Mouse (Mus musculus) liver, embryonic 16.5 days (tissue): Measurements from ENCODE around the gene Bsg. TPM values are rescaled to one million over a fixed set of nuclear protein-coding genes. Genes with fewer than 3 reads are reported as not detected.
"Not testable (repeated sequence)": the region's sequence is repeated elsewhere in the genome, so short reads cannot be mapped to it uniquely, and the experiment has no call there.

Experiments
- ATAC-seq: fragments of 200-750 bp; cut with Nextera tagmentation; 2 replicates; pipeline ENCODE4 v1.8.0; 2017; ENCODE audit warnings: low read depth, mild to moderate bottlenecking, moderate number of reproducible peaks, moderate library complexity
- H3K27ac ChIP-seq: fragments of 300-500 bp; sonication (generic); 2 replicates; pipeline ENCODE4 v1.5.1; 2014; ENCODE audit warnings: mild to moderate bottlenecking, low read length
- H3K27me3 ChIP-seq: fragments of 300-500 bp; sonication (generic); 2 replicates; pipeline ENCODE4 v1.6.1; 2014; ENCODE audit warnings: low read depth, low read length, mixed read lengths; ENCODE audit not compliant: control insufficient read depth, insufficient read depth
- H3K36me3 ChIP-seq: fragments of 300-500 bp; sonication (generic); 2 replicates; pipeline ENCODE4 v1.6.1; 2014; ENCODE audit warnings: mild to moderate bottlenecking; ENCODE audit not compliant: control insufficient read depth, insufficient read depth
- H3K4me1 ChIP-seq: fragments of 300-500 bp; sonication (generic); 2 replicates; pipeline ENCODE4 v1.6.1; 2014; ENCODE audit warnings: low read depth, low read length, mixed read lengths; ENCODE audit not compliant: control insufficient read depth
- H3K4me2 ChIP-seq: fragments of 300-500 bp; sonication (generic); 2 replicates; pipeline ENCODE4 v1.6.1; 2014; ENCODE audit warnings: low read depth, low read length, mixed read lengths
- H3K4me3 ChIP-seq: fragments of 300-500 bp; sonication (generic); 2 replicates; pipeline ENCODE4 v1.5.1; 2014; ENCODE audit warnings: low read depth, mild to moderate bottlenecking, low read length
- H3K9ac ChIP-seq: fragments of 300-500 bp; sonication (generic); 2 replicates; pipeline ENCODE4 v1.6.1; 2014; ENCODE audit warnings: low read depth, low read length
- H3K9me3 ChIP-seq: fragments of 300-500 bp; sonication (generic); replicated peaks from 2 replicates; pipeline ENCODE4 v1.6.1; 2016; ENCODE audit warnings: low read length; ENCODE audit not compliant: control insufficient read depth
- WGBS: fragments of 180-500 bp; shearing (Covaris S2); extraction: QIAGEN DNeasy Blood & Tissue Kit; methylation state at CpG from one replicate; pipeline ENCODE4 v1.1.7; 2014; ENCODE audit not compliant: insufficient replicate concordance; 5-methylcytosine and 5-hydroxymethylcytosine counted together
- polyA plus RNA-seq: library from polyadenylated mRNA; unstranded; fragments of >200 nt; fragmentation: Nextera tagmentation; extraction: Ambion mirVana; gene quantifications from 2 replicates; pipeline ENCODE4 v1.2.1, GENCODE M21; 2015

The Bsg gene
- polyA plus RNA-seq, 1 experiment from 2014 or later: 947 TPM

GRCm38 (mm10) chr10:79696129-79696651, 8.1 kb upstream of the Bsg start:
- no peak for ATAC-seq
- Histone ChIP-seq H3K9me3 (no peaks in the 10 kb centered on the region), H3K4me3 (no peak overlapping the region), H3K4me1 (peaks cover 8% of the 10 kb centered on the region), H3K4me2 (no peak overlapping the region), H3K27ac (no peak overlapping the region), H3K27me3 (no peaks in the 10 kb centered on the region), H3K36me3 (no peaks in the 10 kb centered on the region), H3K9ac (no peak overlapping the region)
- WGBS: 57% methylated on average over 9 of the region's 9 CpGs

GRCm38 (mm10) chr10:79697916-79698315, 6.4 kb upstream of the Bsg start:
- 37% methylated on average over 6 of the region's 6 CpGs for WGBS
- Histone ChIP-seq H3K9ac (no peak overlapping the region), H3K4me2 (no peak overlapping the region), H3K27me3 (no peaks in the 10 kb centered on the region), H3K4me3 (no peak overlapping the region), H3K36me3 (no peaks in the 10 kb centered on the region), H3K4me1 (peaks cover 10% of the 10 kb centered on the region), H3K27ac (no peak overlapping the region), H3K9me3 (no peaks in the 10 kb centered on the region)
- ATAC-seq: no peak

- no peak overlapping the region for H3K4me2 ChIP-seq
- no peak for ATAC-seq
- no peaks in the 10 kb centered on the region for H3K36me3 ChIP-seq
- 76% methylated on average over 6 of the region's 6 CpGs for WGBS
- H3K4me3 ChIP-seq: no peak overlapping the region
- H3K4me1 ChIP-seq: peaks cover 10% of the 10 kb centered on the region
- H3K9ac ChIP-seq: no peak overlapping the region
- H3K27ac ChIP-seq: no peak overlapping the region
- no peaks in the 10 kb centered on the region for H3K9me3 ChIP-seq
- no peaks in the 10 kb centered on the region for H3K27me3 ChIP-seq
Observed at GRCm38 (mm10) chr10:79698459-79698858, 5.8 kb upstream of the Bsg start.

- 41% methylated on average over 7 of the region's 7 CpGs for WGBS
Observed at GRCm38 (mm10) chr10:79700676-79701075, 3.6 kb upstream of the Bsg start.

GRCm38 (mm10) chr10:79701443-79702129, 2.7 kb upstream of the Bsg start:
- no peaks in the 10 kb centered on the region for H3K9me3 ChIP-seq
- H3K36me3 ChIP-seq: no peaks in the 10 kb centered on the region; the same call in 1 of the 2 replicates
- H3K9ac ChIP-seq: no peak overlapping the region
- peak overlapping the region; percentile 64 for H3K27ac ChIP-seq
- 60% methylated on average over 10 of the region's 10 CpGs for WGBS
- H3K4me1 ChIP-seq: peaks cover 17% of the 10 kb centered on the region
- H3K4me2 ChIP-seq: no peak overlapping the region
- H3K4me3 ChIP-seq: no peak overlapping the region
- peak; percentile 1; the same call in 1 of the 2 replicates for ATAC-seq
- no peaks in the 10 kb centered on the region for H3K27me3 ChIP-seq

More at GRCm38 (mm10) chr10:79700676-79701075, 3.6 kb upstream of the Bsg start:
- H3K4me3 ChIP-seq: no peak overlapping the region
- peak overlapping the region; percentile 64; the same call in 1 of the 2 replicates for H3K27ac ChIP-seq
- H3K9me3 ChIP-seq: no peaks in the 10 kb centered on the region
- H3K36me3 ChIP-seq: no peaks in the 10 kb centered on the region
- H3K4me2 ChIP-seq: no peak overlapping the region
- no peak for ATAC-seq
- no peak overlapping the region for H3K9ac ChIP-seq
- H3K27me3 ChIP-seq: no peaks in the 10 kb centered on the region
- H3K4me1 ChIP-seq: peaks cover 11% of the 10 kb centered on the region

GRCm38 (mm10) chr10:79702970-79703369, 1.3 kb upstream of the Bsg start:
- peaks cover 31% of the 10 kb centered on the region for H3K4me1 ChIP-seq
- not testable (repeated sequence) for ATAC-seq, H3K27me3 ChIP-seq, H3K9ac ChIP-seq, H3K9me3 ChIP-seq, H3K36me3 ChIP-seq, H3K27ac ChIP-seq, H3K4me3 ChIP-seq, H3K4me2 ChIP-seq
- WGBS: 67% methylated on average over 2 of the region's 4 CpGs

GRCm38 (mm10) chr10:79703541-79703940, 750 bp upstream of the Bsg start:
- peak overlapping the region; percentile 69 for H3K27ac ChIP-seq

GRCm38 (mm10) chr10:79704970-79705360, 674 bp downstream of the Bsg start:
- Histone ChIP-seq H3K27ac (peak overlapping the region; percentile 96), H3K4me1 (peaks cover 51% of the 10 kb centered on the region), H3K27me3 (no peaks in the 10 kb centered on the region), H3K4me2 (peak overlapping the region; percentile 92), H3K9ac (peak overlapping the region; percentile 89), H3K9me3 (no peaks in the 10 kb centered on the region), H3K4me3 (peak overlapping the region; percentile 76), H3K36me3 (peaks cover 30% of the 10 kb centered on the region)
- WGBS: 2% methylated on average over 10 of the region's 10 CpGs
- no peak for ATAC-seq

More at GRCm38 (mm10) chr10:79703541-79703940, 750 bp upstream of the Bsg start:
- Histone ChIP-seq H3K4me2 (peak overlapping the region; percentile 71), H3K36me3 (peaks cover 15% of the 10 kb centered on the region), H3K4me3 (peak overlapping the region; percentile 76; the same call in 1 of the 2 replicates), H3K4me1 (peaks cover 37% of the 10 kb centered on the region), H3K27me3 (no peaks in the 10 kb centered on the region), H3K9me3 (no peaks in the 10 kb centered on the region), H3K9ac (peak overlapping the region; percentile 53; the same call in 1 of the 2 replicates)
- WGBS: 77% methylated on average over 10 of the region's 10 CpGs
- no peak for ATAC-seq

- peaks cover 39% of the 10 kb centered on the region for H3K36me3 ChIP-seq
- peak overlapping the region; percentile 76 for H3K4me3 ChIP-seq
- H3K9me3 ChIP-seq: no peaks in the 10 kb centered on the region
- H3K4me1 ChIP-seq: peaks cover 55% of the 10 kb centered on the region
- H3K9ac ChIP-seq: peak overlapping the region; percentile 89
- 24% methylated on average over 5 of the region's 5 CpGs for WGBS
- peak; percentile 84 for ATAC-seq
- H3K27me3 ChIP-seq: no peaks in the 10 kb centered on the region
- H3K27ac ChIP-seq: peak overlapping the region; percentile 96
- peak overlapping the region; percentile 92 for H3K4me2 ChIP-seq
Observed at GRCm38 (mm10) chr10:79705951-79706350, 1.7 kb downstream of the Bsg start.
